Mouse (Mus musculus) Muller cell, postnatal 12 days (primary cell): ENCODE measurements at regions not wholly inside any gene's neighbourhood (a gene's known extent, or its start where the extent isn't known, plus 50 kb on each side); places are given as distances from the start of the nearest gene placed in this dataset.
A peak's percentile ranks its signal among the peaks of the same experiment; 100 is the strongest.

Source experiments
- DNase-seq: peaks from one replicate; pipeline ENCODE4 v3.0.0-alpha.2; 2015; ENCODE audit errors: inconsistent ontology term

GRCm38 (mm10) chr5:70501385-70501784 lies 341.0 kb downstream of the Gabrg1 start:
- no peak for DNase-seq

GRCm38 (mm10) chr5:70476076-70476475 lies 366.3 kb downstream of the Gabrg1 start:
- no peak for DNase-seq

- no peak for DNase-seq
These were observed 407.8 kb downstream of the Gabrg1 start for GRCm38 (mm10) chr5:70434636-70435035.

DNA sequence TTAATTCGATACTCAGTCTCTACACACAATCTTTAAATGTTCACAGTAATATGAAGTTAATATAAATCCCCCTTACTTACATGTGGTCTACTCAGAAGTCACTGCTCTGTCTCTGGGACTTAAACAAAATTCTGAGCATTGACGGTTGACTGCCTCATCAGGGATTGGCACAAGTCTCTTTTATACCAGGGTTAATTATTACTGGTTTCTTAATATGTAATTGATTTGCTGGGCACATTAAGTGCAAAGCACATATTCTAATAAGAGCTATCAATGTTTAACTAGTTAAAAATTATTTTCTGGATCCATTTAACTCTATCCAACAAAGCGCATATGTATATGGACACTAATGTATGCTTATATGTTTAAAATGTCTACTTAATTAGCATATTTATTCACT lies 441.9 kb downstream of the Gabrg1 start:
- DNase-seq = no peak

DNA sequence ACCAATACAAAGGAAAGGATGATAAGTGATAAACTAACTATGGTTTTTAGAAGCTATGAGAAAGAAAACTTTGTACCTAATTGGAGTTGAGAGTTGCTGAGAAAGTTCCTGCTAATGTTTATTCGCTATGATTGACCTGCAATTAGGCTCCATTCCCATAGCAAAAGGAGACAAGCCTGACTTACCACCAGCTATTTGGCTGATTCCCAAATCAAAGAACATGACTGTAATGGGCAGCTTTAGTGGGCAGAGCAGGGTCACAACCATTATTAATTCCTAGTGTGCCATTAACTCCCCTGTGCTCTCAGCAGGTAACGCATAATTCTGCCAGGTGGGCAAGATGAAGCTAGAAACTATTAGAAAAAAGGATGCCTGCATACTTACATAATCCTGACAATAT lies 452.5 kb downstream of the Gabrg1 start:
- peak; percentile 66 for DNase-seq

GRCm38 (mm10) chr5:70387318-70387717 lies 455.1 kb downstream of the Gabrg1 start:
- DNase-seq = no peak
